Mouse (Mus musculus) mature B cell (primary cell): Measurements from ENCODE around the gene Il1rapl1.

Experiments
- in situ Hi-C: fragments of 300-500 bp; cut with MboI; formaldehyde crosslinking; loops from 2 replicates; pipeline ENCODE4 v1.14.3; 2019

Gene Il1rapl1

DNA sequence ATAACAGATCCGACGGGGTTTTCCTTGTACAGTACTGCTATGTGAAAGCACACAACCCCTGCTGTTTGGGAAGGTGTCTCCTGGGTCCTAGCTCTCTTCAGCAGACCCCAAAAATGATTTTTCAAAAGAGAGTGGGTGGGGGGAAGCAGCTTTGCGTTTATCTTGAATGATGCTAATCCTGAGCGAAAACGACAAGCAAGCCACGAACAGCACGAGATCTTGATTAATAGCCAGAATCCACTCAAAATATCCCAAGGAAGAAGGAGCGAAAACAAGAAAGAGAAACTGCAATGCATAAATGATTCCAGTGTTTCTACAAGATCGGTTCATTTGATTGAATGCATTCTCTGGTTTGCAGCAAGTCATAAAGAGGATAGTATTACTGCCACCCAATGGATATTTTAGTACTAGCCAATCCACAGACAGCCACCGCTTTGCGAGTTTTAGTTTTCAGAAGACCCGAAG lies at the start of gene Il1rapl1:
Il1rapl1 (minus strand) TSS at position 37 of the 465 bp plus-strand sequence.
- in situ Hi-C loops, result no loop called here

DNA sequence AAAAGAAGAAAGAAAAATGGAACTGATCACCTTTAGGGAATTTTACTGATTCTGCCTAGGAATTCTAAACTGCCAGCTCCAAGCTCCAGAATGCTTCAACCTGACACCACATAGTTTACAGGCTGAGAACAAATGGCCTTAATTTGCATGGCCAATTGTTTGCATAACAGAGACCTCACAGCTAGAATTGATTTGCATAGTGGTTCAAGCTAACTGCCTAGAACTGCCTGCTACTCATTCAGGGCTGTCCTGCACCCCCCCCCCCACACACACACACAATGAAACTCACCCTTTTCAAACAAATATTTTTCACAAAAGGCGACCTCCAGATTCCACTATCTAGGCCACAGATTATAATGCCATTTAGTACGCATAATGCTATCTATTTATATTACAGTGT lies 42.6 kb upstream of the Il1rapl1 start:
- in situ Hi-C loops, result no loop called here

GRCm38 (mm10) chrX:88125612-88126011 lies 10.2 kb upstream of the Il1rapl1 start:
- in situ Hi-C loops, result no loop called here

GRCm38 (mm10) chrX:88120070-88120469 lies 4.6 kb upstream of the Il1rapl1 start:
- in situ Hi-C loops, result no loop called here

DNA sequence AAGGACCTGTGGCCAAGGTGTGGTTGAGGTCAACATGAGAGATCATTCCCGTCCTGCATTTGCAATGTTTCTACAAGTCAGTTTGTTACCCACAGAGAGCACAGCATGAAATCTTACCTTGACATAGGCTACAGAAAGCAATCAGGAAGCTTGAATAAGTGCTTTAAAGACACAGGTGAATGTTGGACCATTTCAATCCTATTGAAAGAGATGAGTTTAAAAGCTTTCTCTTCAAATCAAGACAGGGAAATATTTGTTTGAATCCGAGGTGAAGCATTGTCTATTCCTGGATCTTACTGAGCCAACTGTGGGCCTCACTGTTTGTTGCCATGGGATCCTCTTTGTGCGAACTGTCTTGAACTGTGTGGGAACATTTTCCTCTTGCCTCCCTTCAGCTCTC lies 2.4 kb upstream of the Il1rapl1 start:
- in situ Hi-C loops, result no loop called here

- in situ Hi-C loops, result no loop called here
These were observed 881 bp upstream of the Il1rapl1 start for GRCm38 (mm10) chrX:88116326-88116725.

- in situ Hi-C loops, result no loop called here
These were observed 1.9 kb downstream of the Il1rapl1 start for GRCm38 (mm10) chrX:88113561-88113960.

- in situ Hi-C loops, result no loop called here
These were observed 3.2 kb downstream of the Il1rapl1 start for GRCm38 (mm10) chrX:88112254-88112653.

DNA sequence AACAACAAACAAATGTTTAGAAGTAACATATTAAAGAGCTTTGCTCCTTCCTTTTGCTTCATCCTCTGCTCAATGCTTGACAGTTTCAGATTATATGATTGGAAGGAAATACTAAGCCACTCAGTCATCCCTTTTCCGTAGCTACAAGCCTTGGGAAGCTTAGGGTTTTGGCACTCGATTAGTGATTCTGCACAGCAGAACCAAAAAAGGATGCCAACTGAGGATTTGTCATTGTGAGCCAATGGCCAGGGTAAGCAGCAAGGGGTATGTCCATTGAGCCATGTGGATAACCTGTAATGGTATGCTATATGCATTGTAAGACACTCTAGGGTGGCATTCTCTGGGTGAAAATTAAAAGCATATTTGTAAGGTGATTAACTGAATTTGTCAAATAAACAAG lies 5.7 kb downstream of the Il1rapl1 start:
- in situ Hi-C loops, result no loop called here

GRCm38 (mm10) chrX:88093936-88094569 lies 21.4 kb downstream of the Il1rapl1 start:
- in situ Hi-C loops, result no loop called here

DNA sequence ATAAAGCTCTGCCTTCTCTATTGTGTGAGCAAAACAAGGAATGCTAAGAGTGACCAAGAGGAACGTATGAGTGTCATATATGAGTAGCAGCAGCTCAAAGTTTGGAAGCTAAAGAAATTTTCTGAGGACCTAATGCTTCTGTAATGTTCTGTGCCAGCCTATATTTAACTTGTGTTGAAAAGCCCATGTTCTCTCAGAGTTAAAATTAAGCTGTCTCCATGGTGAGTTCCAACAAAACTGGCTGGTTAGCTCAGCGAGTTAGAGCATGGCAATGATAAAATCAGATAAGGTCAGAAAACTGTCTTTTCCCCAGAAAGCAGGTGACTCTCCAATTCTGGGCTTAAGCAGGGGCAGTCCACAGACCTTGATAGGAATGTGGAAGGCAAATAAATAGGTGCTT lies 25.6 kb downstream of the Il1rapl1 start:
- in situ Hi-C loops, result no loop called here

DNA sequence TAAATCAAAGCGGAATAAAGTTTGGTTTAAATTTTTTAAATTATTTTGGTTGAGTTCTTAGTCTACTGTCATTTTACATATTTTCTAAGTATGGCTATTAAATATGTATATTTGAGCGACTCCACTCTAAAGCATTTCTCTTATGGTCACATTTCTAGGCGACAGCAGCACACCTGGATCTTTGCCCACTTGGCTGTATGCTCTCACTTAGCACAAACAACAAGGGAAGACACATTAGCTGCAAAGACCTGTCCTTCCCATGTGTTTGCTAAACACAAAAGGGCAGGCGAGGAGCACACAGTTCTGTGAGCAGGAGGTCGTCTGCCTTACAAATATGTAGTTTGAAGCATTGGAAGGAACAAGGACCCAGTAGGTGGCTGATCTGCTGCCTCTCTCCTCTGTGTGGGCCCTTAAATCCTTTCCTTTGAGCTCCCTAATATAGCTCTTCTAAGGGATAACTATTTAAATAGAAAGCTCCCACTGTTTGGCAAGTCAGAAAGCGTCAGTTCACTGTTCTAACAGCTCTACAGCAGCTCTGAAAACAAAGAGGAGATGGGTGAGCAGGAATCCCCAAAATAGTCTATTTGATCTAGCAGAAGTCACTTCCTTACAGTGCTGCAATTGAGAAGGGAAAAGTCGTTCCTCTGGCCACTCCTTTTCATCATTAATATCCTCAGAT lies 42.6 kb downstream of the Il1rapl1 start:
- in situ Hi-C loops, result no loop called here

DNA sequence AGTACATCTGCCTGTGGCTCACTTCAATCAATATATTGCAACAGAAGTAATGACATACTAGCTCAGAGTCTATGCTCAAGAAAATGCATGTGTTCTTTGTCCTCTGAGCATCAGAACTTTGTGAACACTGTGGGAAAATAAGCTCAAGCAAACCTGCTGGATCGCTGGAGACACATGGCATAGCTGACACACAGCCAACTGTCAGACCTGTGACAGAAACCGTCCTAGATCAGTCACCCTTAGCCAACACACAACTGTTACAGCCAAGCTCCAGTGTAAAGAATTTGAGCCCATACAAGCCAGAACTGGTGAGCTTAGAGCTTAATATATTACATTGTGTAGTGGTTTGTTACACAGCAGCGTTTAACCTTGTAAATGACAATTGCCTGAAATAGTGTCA lies 45.1 kb downstream of the Il1rapl1 start:
- in situ Hi-C loops, result no loop called here

GRCm38 (mm10) chrX:88043556-88043955 lies 71.9 kb downstream of the Il1rapl1 start:
- in situ Hi-C loops, result no loop called here

- in situ Hi-C loops, result no loop called here
These were observed 76.5 kb downstream of the Il1rapl1 start for GRCm38 (mm10) chrX:88038984-88039383.

- in situ Hi-C loops, result no loop called here
These were observed 218.3 kb downstream of the Il1rapl1 start for GRCm38 (mm10) chrX:87897172-87897571.

- in situ Hi-C loops, result no loop called here
These were observed 223.5 kb downstream of the Il1rapl1 start for GRCm38 (mm10) chrX:87891916-87892315.

- in situ Hi-C loops, result no loop called here
These were observed 261.3 kb downstream of the Il1rapl1 start for GRCm38 (mm10) chrX:87854107-87854506.

GRCm38 (mm10) chrX:87813884-87814283 lies 301.6 kb downstream of the Il1rapl1 start:
- in situ Hi-C loops, result no loop called here

DNA sequence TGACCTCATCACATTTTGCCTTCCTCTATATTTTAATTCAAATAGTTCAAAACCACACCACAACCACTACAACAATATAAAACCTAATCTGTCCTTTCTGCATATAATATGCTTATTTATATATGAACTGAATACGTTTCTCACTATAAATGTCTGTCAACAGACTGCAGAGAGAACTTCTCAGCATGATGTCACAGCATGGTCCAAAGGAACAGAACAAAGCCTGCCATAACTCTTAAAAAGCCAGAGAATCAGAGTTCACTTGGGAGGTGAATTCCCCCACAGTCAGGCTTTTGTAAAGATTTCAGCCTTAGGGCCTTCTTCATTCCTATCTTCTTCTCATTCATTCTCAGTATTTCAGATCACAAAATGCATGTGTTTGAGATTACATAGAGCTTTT lies 307.7 kb downstream of the Il1rapl1 start:
- in situ Hi-C loops, result no loop called here

- in situ Hi-C loops, result no loop called here
These were observed 322.4 kb downstream of the Il1rapl1 start for GRCm38 (mm10) chrX:87793011-87793410.

GRCm38 (mm10) chrX:87710589-87710988 lies 404.9 kb downstream of the Il1rapl1 start:
- in situ Hi-C loops, result no loop called here

GRCm38 (mm10) chrX:87663856-87664255 lies 451.6 kb downstream of the Il1rapl1 start:
- in situ Hi-C loops, result no loop called here

DNA sequence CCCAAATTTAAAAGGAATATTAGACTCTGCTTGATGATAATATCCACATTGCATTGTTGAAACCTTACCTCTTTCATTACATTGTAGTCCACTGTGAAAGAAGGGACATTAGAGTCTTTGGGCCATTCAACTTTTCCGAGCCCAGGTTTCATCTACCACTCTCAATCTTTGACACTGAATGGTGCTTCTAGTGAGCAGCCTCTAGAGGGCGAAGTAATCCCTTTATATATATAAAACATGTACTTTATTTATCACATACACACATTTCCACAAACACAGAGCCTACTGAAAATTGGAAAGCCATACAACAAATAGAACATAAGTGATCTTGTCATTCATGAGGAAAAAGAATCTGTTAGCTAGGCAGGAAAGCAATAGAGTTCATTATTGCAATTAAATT lies 459.8 kb downstream of the Il1rapl1 start:
- in situ Hi-C loops, result no loop called here
